Mouse (Mus musculus): Measurements from ENCODE around the gene Tex38. TPM values are rescaled to one million over a fixed set of nuclear protein-coding genes. Genes with fewer than 3 reads are reported as not detected.

The Tex38 gene
- total RNA-seq (2022): 1 to 10 TPM in 3 of 4 experiments, under 1 TPM in 1; 0.47 to 2.5 (median 1.4) TPM

DNA sequence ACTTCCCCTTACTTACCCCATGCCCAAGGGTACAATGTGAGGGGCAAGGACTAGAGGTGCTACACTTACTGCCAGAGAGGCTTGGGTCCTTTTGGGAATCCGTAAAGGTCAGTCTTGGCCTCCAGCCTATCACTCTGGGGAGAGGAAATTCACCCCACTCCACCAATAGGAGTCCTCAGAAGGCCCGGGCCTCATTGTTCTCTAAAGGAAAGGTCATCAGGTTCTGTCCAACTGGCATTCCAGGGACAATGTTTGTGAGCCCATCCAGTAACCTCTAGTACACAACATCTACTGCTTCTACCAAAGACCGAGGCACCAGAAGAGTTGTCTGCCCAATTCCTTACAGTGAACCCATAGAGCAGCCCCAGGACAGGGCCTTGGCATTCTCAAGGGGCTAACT, at the start of gene Tex38:
Tex38 (minus strand) TSS at position 101 of the 400 bp plus-strand sequence.
- no peak for DNase-seq (ENCODE audit: low spot score)

GRCm38 (mm10) chr4:115830491-115830890, 49.7 kb upstream of the Tex38 start:
- peak; percentile 44 for DNase-seq (ENCODE audit: low spot score)

DNA sequence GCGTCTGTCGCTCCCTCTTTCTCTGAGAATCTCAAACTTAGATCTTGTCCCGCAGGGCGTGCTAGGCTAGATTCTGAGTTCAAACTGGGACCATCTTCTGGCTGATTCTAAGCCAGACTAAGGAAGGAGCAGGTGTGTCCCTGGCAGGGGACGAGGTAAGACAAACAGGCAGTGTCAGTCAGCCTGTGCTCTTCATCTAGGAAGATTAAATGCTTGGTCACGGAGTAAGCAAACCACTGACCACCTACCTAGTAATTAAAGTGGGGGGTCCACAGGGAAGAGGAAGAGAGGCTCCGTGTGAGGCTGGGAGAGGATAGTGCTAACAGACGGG, 47.7 kb upstream of the Tex38 start:
- DNase-seq (ENCODE audit: low spot score): no peak

- DNase-seq (ENCODE audit: low spot score): peak; percentile 84
These were observed 47.2 kb upstream of the Tex38 start, which contains the start of gene Mob3c for GRCm38 (mm10) chr4:115827888-115828571. Gene Mob3c (plus strand): TSS chr4:115828092.

DNA sequence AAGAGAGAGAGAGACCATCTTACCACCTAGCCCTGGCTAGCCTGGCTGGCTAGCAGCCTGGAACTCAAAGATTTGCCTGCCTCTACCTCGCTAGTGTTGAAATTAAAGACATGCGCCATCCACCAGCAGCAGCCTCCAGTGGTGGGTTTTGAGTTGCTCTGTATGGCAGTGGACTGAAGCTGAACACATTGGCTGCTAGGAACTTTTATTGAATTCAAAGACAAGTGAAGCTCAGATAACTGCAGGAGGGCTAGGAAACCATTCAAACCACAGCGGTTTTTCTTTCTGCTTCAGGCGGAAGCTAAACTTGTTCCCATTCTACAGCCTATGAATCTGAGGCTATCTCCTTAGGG, 46.7 kb upstream of the Tex38 start:
- DNase-seq (ENCODE audit: low spot score): no peak

DNA sequence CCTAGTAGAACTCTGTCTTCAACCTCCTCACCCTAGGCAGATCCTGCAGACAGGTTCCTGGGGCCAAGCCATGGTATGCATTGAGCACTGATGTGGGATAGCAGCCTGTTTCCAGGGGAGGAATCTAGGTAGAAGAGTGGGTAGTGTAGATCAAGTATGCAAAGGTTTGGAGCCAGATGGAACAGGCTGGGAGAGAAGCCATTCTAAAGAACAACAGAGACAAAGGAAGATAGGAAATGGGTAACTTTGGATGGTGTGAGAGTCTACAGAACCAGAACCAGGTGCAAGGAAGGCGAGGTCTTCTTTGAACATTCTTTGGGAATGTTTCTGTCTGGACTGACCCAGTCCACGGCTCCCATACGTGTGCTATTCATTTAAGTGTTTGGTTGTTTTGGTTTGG, 46.2 kb upstream of the Tex38 start:
- no peak for DNase-seq (ENCODE audit: low spot score)

DNA sequence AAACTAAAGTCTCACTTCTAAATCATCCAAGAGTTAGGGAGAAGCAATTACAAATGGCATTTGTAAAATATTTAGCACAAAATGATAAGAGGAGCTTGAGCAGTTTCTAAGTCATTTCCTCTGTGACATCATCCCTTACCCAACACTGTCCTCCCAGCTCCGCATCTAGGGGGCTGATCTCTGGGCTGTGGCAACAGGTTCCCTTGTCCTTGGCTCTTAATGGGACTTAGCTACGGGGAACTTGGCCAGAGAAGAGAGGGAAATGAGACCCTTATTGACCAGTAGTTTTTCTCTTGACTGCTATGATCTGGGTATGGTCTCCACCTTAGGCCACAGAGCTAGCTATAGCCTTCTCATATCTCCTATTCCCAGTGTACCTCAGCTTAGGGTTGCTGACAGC, 44.5 kb upstream of the Tex38 start:
- DNase-seq (ENCODE audit: low spot score): no peak

DNA sequence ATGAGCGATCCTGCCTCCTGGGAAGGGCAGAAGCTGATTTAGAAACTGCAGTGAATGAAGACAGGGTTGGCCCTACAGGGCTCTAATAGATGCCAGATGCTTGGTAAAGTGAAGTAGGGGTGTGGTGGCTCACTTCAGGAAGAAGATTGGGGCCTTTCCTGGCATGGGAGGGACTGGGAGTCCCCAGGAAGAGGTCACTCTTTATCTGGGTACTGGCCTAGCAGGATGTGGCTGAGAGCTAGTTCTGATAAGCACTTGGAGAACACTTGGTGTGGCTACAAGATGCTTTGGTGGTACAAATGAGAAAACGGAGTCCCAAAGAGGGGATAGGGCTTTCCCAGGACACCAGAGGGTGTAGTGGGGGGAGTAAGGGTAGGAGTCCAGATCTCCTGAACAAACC, 43.4 kb upstream of the Tex38 start:
- DNase-seq (ENCODE audit: low spot score): no peak

DNA sequence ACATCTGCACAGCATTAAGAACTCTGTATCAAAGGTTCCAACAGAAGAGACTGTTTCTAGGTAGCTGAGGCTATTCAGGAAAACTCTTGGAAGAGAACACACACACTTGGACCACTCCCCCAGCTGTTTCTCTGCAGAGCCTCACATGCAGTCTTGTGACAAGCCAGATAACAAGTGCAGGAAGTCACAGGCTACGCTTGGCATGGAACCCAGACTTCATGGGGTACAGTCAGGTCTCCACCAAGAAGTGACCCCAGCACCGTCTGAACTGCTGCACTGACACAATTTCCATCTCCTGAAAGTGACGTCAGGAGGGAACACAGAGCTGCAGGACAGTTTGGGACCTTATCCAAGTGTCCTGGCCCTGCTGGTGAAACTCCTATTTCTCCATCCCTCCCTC, 41.1 kb upstream of the Tex38 start:
- DNase-seq (ENCODE audit: low spot score): peak; percentile 46

GRCm38 (mm10) chr4:115821431-115821830, 40.6 kb upstream of the Tex38 start:
- DNase-seq (ENCODE audit: low spot score): no peak

GRCm38 (mm10) chr4:115820944-115821343, 40.1 kb upstream of the Tex38 start:
- DNase-seq (ENCODE audit: low spot score): no peak

- DNase-seq (ENCODE audit: low spot score): no peak
These were observed 39.4 kb upstream of the Tex38 start for GRCm38 (mm10) chr4:115820199-115820598.

DNA sequence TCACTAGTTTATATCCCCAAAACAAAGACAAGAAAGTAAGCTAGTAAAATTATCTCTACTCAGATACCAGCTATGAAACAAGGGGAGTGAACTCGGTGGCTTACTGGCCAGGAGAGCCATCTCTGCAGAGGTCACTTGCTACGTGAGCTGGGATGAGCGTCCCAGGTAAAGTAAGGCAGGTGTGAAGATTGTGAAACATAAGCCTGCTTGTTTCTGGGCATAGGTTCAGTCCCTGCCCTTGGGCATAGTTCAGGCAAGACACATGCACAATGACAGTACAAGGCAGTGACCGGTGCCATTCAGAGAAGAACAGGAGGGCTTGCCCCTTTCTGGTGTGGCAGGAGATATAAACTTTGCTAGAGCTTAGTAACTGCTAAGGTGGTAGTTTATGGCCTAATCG, 34.8 kb upstream of the Tex38 start:
- no peak for DNase-seq (ENCODE audit: low spot score)

GRCm38 (mm10) chr4:115812326-115812725, 31.5 kb upstream of the Tex38 start:
- DNase-seq (ENCODE audit: low spot score): no peak

DNA sequence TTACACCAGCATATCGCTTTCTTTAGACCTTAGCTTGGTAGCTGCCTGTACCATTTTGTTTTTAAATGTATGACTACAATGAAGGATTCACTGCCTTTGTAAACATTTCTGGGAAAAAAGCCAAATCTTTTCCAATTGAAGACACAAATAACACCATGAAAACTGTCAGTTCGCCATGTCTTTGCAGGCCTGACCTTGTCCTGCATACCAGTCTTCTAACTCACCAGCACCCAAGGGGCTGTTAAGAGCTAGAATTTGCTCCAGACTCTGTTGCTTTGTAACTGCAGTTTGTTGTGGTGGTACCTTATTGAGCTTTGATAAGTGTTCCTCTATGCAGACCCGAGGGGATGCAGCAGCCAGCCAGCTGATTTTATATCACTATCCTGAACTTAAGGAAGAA, 19.2 kb upstream of the Tex38 start:
- no peak for DNase-seq (ENCODE audit: low spot score)

DNA sequence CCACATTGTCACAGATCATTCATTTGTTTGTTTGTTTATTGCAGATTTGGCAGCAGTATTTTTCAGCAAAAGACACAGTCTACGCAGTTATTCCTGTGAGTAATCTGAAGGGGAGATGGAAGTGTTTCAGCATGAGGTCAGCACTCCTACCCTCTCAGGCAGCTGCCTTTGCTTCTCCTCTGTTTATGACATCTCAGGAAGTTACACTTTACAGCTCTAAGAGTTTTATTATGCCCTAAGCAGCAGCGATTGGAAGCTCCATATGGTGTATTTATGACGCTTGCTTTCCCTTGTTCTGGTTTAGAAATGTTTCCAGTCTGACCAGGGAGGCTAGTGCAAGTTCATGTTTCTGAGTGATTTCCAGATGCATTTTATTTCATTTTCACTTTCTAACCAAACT, 14.5 kb upstream of the Tex38 start:
- no peak for DNase-seq (ENCODE audit: low spot score)

DNA sequence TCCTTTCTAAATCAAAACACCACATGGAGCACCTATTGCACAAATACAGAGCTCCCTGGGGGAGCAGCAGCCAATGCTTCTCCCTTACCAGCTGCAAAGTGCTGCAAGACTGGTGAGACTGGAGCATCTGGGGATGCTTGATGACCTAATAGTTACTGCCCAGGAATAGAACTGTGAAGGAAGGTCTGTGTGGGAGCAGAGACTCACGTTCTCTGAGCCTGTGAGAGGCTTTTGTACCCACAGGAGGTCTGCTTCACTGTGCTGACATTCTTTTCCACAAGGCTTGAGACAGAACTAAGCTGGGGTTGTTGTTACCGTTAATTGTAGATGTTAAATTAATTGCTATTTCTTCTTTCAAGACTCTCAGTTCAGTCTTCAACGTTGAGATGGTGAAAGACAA, 10.0 kb upstream of the Tex38 start:
- DNase-seq (ENCODE audit: low spot score): no peak

DNA sequence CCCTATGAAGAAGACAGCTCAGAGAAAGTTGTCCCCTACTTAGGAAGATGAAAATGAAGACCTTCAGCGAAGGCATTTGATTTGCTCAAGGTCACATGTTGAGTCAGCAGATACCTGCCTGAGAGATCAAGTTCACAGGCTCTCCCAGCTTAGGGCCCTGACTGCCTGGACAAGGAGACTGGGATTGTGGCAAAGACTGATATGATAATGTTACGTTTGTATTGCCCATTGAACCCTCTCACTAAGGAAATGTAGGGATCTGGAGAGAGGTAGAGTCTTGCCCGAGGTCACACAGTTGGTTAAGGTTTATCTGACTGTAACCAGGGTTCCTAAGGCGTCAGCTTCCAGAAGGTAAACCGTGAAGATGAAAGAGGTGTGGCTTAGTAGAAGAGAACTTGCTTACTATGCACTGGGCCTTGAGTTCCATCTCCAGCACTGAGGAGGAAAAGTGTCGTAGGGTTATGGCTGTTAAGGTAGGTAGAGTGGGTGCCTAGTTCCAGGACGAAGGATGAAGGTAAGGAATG, 4.8 kb upstream of the Tex38 start:
- DNase-seq (ENCODE audit: low spot score): no peak

- peak; percentile 55 for DNase-seq (ENCODE audit: low spot score)
These were observed 4.1 kb upstream of the Tex38 start, which contains the start of gene Atpaf1 for GRCm38 (mm10) chr4:115784769-115785510. Gene Atpaf1 (plus strand): TSS chr4:115784812.

- DNase-seq (ENCODE audit: low spot score): peak; percentile 24
These were observed 1.4 kb upstream of the Tex38 start for GRCm38 (mm10) chr4:115782026-115782805.

- DNase-seq (ENCODE audit: low spot score): no peak
These were observed 549 bp downstream of the Tex38 start for GRCm38 (mm10) chr4:115780269-115780668.

GRCm38 (mm10) chr4:115777627-115778026, 3.2 kb downstream of the Tex38 start:
- no peak for DNase-seq (ENCODE audit: low spot score)

Data from heart, adult 8-10 months (tissue).